Mouse (Mus musculus) skeletal muscle tissue, adult 2 months (tissue): Measurements from ENCODE around the gene Tmem236.
A peak's percentile ranks its signal among the peaks of the same experiment; 100 is the strongest.

ENCODE experiments used
- DNase-seq: peaks from one replicate; pipeline ENCODE4 v3.0.0-alpha.2; 2012; ENCODE audit warnings: low read depth, low spot score

The Tmem236 gene

DNA sequence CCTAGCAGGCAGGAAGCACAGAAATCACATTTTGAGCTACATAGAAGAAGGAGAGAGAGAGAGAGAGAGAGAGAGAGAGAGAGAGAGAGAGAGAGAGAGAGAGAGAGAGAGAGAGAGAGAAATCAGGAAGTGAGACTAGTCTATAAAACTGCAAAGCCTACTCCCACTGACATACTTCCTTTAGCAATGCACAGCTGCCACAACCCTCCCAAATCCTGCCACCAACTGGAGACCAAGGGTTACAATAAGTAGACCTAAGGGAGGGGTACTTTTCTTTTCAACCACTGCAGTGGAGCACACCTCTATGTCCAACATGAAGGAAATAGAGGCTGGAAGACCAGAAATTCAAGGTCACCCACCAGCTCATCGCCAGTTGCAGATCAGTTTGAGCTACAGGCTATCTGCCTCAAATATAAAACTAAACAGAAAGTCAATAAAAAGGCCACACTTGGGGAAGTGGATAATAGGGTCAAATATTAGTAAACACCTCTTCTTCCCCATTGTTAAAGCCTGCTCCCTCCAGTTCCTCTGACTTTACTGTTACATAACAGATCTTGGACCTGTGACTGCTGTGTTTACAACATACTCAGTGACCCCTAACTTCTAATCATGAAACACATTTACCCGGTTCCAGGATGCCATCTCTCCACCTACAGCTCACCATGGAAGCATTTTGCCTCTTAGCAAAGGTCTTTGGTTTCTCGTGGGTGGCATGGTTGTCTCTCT, 75.7 kb downstream of the Tmem236 start:
- DNase-seq: no peak

DNA sequence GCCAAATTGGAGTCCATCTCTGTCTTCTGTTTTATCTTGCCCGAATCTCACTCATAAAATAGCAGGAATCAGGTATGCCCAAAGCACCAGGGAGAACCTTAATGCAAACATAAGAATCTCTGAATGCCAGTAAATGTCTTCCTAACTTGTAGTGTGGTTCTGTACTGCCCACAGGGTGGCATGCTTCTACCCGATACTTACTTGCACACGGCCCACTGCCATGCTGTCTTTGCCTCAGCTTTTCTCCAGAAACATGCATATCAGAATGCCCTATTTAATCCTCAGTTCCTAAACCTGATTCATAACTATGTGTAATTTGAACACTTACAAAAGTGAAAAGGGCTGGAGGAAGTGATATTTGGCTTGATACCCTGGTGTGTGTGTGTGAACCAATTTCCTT, 77.6 kb downstream of the Tmem236 start:
- no peak for DNase-seq

DNA sequence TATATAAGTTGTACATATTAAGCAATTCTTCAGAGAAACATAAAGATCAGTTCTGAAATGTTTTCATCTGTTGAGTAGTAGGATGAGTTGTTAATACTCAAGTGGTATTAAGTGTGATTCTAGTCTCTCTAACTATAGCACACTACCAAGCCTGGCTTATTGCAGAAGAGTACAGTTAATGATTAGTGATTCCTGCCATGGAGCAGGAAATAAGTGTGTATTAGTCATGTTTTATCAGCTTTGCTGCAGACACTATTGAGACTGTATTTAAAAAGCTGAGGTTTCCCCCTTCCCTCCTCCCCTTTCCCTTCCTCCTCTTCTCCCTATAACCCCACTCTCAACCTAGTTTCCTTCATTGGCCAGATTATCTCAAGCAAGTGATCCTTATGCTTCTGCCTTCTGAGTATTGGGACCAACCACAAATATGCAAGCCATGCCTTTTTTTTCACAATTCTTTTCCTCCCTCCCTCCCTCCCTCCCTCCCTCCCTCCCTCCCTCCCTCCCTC, 84.1 kb downstream of the Tmem236 start:
- no peak for DNase-seq

DNA sequence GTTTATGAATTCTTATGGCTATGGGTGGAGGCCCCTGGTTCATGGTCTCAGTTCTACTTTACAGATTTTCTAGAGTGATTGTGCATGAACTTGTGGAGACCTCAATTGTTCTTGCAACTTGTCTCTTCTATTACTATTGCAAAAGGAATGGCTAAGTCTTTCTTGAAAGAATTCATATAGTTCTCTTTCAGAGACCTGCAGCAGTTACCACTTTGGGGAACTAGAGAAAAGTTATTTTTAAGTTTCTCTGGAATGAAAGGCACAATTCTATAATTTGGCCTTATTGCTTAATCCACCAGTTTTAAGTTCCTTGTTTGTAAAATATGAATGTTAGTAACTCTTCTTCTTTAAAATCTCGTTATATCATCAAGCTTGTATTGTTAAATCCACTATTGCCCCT, 87.8 kb downstream of the Tmem236 start:
- DNase-seq: no peak

DNA sequence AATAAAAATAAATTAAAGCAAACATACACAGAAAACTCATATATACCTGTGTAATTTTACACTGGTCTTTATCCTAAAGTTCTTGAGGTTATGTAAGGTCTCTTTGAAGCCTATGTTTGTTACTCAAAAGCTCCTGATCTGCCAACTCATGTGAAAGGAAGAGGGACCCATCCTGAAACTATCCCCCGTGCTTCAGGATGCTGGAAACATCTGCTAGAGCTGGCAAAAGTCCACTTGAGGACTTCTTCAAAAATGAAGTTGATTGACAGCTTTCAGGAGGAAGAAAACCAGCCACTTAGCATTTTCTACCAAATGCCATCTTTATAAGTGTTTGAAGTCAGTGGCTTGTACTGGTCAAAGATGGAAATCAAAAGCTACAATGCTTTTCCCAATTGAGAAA, 94.8 kb downstream of the Tmem236 start:
- DNase-seq: peak; percentile 36
